Mouse (Mus musculus) megakaryocyte, embryonic 14.5 days (primary cell): ENCODE data around the gene 2310050C09Rik. TPM values are rescaled to one million over a fixed set of nuclear protein-coding genes. Genes with fewer than 3 reads are reported as not detected.

Experiments
- H3K27me3 ChIP-seq: replicated peaks from 2 replicates; pipeline ENCODE3; 2012; ENCODE audit warnings: inconsistent platforms
- H3K36me3 ChIP-seq: replicated peaks from 2 replicates; pipeline ENCODE3; 2012; ENCODE audit warnings: low read length, inconsistent platforms, mixed read lengths
- H3K4me1 ChIP-seq: 2 replicates; pipeline ENCODE4 v1.6.1; 2012; ENCODE audit warnings: inconsistent platforms
- H3K4me3 ChIP-seq: replicated peaks from 2 replicates; pipeline ENCODE3; 2012; ENCODE audit warnings: moderate library complexity, mild to moderate bottlenecking, inconsistent platforms
- H3K9me3 ChIP-seq: 2 replicates; pipeline ENCODE4 v1.6.1; 2012; ENCODE audit warnings: inconsistent platforms
- FLI1 ChIP-seq: IDR thresholded peaks from 2 replicates; pipeline ENCODE4 v1.6.1; 2012; ENCODE audit warnings: low read length, inconsistent platforms, mixed read lengths
- GATA1 ChIP-seq: IDR thresholded peaks from 3 replicates; pipeline ENCODE4 v1.6.1; 2012; ENCODE audit warnings: mixed read lengths, low read length, inconsistent platforms, borderline replicate concordance
- polyA plus RNA-seq: library from polyadenylated mRNA; stranded (reverse); fragments of >175 nt; gene quantifications from 2 replicates; pipeline ENCODE4 v1.2.3, GENCODE M21; 2012; ENCODE audit warnings: low replicate concordance; ENCODE audit not compliant: insufficient read depth

2310050C09Rik gene
- polyA plus RNA-seq, 1 experiment, result not detected

DNA sequence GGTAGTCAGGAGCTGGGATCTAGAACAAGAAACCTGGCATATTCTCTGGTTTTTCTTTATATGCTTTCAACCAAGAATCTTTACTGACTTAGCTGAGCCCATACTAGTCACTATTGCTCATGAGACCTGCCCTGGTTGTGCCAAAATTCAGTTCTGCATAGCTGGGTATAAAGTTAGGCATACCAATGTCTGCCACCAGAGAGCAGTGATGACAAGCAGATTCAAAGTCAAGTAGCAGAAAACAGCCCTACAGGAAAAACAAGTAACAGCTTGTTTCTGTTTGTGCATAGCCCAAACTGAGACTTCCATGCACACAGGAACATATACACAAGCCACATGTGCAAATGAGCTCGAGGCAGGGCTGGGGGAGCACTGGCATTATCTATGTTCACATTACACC, 44.2 kb downstream of the 2310050C09Rik start:
- H3K4me1 ChIP-seq, result no peaks in the 10 kb centered on the region
- no peaks in the 10 kb centered on the region for H3K27me3 ChIP-seq
- H3K9me3 ChIP-seq, result peaks cover 19% of the 10 kb centered on the region
- H3K36me3 ChIP-seq, result no peaks in the 10 kb centered on the region
- no peak overlapping the region for H3K4me3 ChIP-seq
- TF ChIP-seq GATA1 (no peak), FLI1 (no peak)

Other genes starting within 250 kb of the 2310050C09Rik start
- gene Lce6a, start 248.6 kb downstream of the 2310050C09Rik start, polyA plus RNA-seq, result not detected in 2 replicates
- not detected in 2 replicates for gene Lce1a1, start 221.9 kb downstream of the 2310050C09Rik start, polyA plus RNA-seq
- not detected in 2 replicates for gene Lce1b, start 213.3 kb downstream of the 2310050C09Rik start, polyA plus RNA-seq
- not detected in 2 replicates for gene Lce1a2, start 199.9 kb downstream of the 2310050C09Rik start, polyA plus RNA-seq
- gene Lce1c, start 191.0 kb downstream of the 2310050C09Rik start, polyA plus RNA-seq, result not detected in 2 replicates
- gene Lce1d, start 183.0 kb downstream of the 2310050C09Rik start, polyA plus RNA-seq, result not detected in 2 replicates
- not detected in 2 replicates for gene Lce1e, start 161.1 kb downstream of the 2310050C09Rik start, polyA plus RNA-seq
- gene Lce1f, start 149.9 kb downstream of the 2310050C09Rik start, polyA plus RNA-seq, result not detected in 2 replicates
- not detected in 2 replicates for gene Gm38119, start 131.1 kb downstream of the 2310050C09Rik start, polyA plus RNA-seq
- gene Lce1g, start 117.9 kb downstream of the 2310050C09Rik start, polyA plus RNA-seq, result not detected in 2 replicates
- gene Lce1h, start 105.2 kb downstream of the 2310050C09Rik start, polyA plus RNA-seq, result not detected in 2 replicates
- not detected in 2 replicates for gene Lce1i, start 91.3 kb downstream of the 2310050C09Rik start, polyA plus RNA-seq
- gene Lce1j, start 79.7 kb downstream of the 2310050C09Rik start, polyA plus RNA-seq, result not detected in 2 replicates
- gene Lce1k, start 62.3 kb downstream of the 2310050C09Rik start, polyA plus RNA-seq, result not detected in 2 replicates
- not detected in 2 replicates for gene Kprp, start 43.0 kb downstream of the 2310050C09Rik start, polyA plus RNA-seq
- not detected in 2 replicates for gene Lce1l, start 18.9 kb downstream of the 2310050C09Rik start, polyA plus RNA-seq
- gene Lce3a, start 56.0 kb upstream of the 2310050C09Rik start, polyA plus RNA-seq, result not detected in 2 replicates
- gene Lce3b, start 62.8 kb upstream of the 2310050C09Rik start, polyA plus RNA-seq, result not detected in 2 replicates
- not detected in 2 replicates for gene Lce3c, start 74.3 kb upstream of the 2310050C09Rik start, polyA plus RNA-seq
- not detected in 2 replicates for gene Lce3d, start 87.2 kb upstream of the 2310050C09Rik start, polyA plus RNA-seq
- gene Lce3e, start 96.8 kb upstream of the 2310050C09Rik start, polyA plus RNA-seq, result not detected in 2 replicates
- not detected in 2 replicates for gene Lce3f, start 122.0 kb upstream of the 2310050C09Rik start, polyA plus RNA-seq
- gene Crct1, start 145.5 kb upstream of the 2310050C09Rik start, polyA plus RNA-seq, result not detected in 2 replicates
- not detected in 2 replicates for gene Lce1m, start 148.8 kb upstream of the 2310050C09Rik start, polyA plus RNA-seq
- gene Gm4858, start 198.6 kb upstream of the 2310050C09Rik start, polyA plus RNA-seq, result not detected in 2 replicates